Mouse (Mus musculus) heart, adult 11 months (tissue): ENCODE measurements at regions not wholly inside any gene's neighbourhood (a gene's known extent, or its start where the extent isn't known, plus 50 kb on each side); places are given as distances from the start of the nearest gene placed in this dataset.

Source experiments
- DNase-seq: peaks from one replicate; pipeline ENCODE4 v3.0.0; 2022

DNA sequence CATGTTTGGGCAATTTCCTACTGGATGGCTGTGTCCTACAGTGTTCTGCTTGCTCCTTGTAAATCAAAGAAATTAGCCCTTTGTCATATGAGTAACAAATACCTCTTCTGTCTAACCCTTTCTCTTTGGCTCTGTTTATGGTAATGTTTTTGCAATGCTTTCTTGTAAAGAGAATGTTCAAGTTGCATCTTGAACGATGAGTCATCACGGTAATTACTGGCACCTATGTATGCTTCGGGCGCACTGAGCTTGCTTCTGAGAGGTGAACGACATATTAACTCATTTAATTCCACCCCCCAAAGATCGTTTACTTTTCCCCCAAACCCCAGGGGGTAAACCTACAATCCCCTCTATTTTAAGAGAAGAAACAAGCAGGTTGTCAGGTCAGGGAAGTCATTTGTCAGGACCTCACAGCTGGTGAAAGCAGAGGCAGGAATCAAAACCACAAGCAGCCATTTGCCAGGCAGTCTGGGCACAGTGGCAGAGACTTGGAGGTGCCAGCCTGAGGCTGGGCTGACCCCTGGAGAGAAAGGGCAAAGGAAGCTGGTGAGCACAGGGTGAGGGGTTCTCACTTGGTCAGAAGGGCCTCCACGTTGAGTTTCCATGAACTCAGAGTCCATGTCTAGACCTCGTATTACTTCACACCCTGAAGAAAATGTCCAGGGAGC lies 87.6 kb upstream of the Atp1a1 start:
- DNase-seq: no peak

DNA sequence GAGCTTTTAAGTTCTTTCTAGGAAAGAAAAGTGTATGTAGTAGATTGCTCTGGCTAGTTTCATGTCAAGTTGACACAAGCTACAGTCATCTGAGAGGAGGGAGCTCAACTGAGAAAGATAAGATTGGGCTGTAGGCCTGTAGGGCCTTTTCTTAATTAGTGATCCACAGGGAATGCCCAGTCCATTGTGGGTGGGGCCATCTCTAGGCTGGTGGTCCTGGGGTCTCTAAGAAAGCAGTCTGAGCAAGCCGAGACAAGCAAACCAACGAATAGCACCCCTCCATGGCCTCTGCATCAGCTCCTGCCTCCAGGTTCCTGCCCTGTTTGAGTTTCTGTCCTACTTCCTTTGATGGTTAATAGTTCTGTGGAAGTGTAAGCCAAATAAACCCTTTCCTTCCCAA lies 86.3 kb upstream of the Atp1a1 start:
- DNase-seq: no peak

DNA sequence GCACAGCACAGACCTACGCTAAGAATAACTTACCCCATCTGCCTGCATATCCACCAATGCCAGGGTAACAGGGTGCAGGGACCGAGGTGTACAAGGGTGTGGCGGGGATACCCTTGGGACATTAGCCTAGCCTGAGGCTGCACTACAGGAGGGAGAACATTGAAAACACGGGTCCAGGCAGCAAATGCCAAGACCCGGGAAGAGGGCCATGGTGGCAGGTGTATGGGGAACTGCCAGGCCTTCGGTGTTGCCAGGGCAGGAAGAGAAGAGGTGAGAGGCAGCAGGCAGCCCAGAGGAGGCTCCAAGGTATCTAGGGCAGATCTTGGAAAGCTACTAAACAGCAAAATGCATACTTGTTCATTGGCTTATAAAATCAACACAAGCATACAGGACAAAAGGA lies 85.7 kb upstream of the Atp1a1 start:
- DNase-seq: no peak

DNA sequence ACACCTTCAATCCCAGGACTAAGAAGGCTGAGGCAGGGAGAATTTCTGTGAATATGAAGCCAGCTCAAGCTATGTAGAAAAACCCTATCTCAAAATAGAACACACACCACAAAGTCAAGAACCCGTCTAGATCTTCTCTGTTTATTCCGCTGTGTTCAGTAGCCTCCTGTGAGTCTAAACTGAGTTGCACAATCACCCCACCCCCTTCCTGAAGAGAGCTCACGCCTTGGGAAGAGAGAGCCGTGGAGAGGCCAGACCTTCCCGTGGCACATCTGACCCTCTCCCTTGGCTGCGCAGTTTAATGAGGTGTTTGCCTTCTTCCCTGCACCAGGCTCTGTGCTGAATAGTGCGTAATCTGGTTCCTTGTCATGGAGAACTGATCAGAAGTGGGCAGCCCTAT lies 80.7 kb upstream of the Atp1a1 start:
- DNase-seq: no peak

DNA sequence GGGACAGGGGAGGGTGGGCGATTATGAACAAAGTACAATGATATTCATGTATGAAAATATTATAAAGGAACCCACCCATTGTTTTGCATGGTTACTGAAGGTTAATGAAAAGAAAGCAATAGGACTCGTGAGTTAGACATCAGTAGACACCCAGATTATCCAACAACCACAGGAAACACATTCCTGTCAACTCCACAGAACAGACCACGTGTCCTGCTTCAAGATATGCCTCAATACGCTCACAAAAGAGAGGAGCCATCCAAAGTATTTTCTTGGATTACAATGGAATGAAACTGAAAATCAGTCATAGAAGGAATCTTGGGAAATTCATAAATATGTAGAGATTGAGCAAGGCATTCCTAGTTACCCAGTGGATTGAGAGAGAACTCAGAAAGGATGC lies 68.5 kb upstream of the Atp1a1 start:
- no peak for DNase-seq

DNA sequence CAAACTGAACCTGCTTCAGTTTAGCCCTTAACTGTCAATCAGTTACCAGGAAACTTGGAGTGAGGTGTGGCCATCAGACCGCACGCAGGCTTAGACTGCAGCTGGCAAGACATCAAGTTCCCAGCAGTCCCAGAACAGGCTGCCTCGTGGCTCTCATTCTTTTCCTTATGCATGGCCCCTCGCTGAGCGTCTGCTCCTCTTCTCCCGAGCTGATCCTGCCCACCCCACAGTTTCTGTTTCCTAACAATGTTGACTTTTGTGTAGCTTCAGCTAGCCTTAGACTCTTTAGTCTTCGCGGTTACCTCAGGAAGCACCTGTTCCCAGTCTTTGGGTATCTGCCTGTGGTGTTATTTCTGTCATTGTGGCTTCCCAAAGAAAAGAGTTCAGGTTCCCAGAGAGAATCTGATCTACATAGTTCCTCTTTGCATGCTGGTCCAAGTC lies 66.1 kb upstream of the Atp1a1 start:
- DNase-seq: no peak

DNA sequence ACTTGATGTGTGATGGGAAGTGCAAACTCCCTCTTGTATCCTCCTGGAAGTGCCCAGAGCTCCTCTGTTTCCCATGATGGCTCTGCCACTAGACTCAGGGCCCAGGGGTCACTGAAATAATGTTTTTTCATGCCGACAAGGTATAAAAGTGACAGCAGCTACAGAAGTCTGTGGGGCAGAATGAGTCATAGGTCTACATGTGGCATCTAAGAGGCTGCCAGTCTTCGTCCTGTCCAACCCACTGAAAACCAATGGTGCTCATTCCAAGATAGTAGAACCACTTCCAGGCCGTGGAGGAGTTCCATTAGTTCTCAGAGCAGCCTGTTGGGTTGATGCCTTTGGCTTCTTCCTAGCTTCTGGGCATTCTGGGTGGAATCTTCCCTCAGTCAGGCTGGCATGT lies 65.3 kb upstream of the Atp1a1 start:
- no peak for DNase-seq

DNA sequence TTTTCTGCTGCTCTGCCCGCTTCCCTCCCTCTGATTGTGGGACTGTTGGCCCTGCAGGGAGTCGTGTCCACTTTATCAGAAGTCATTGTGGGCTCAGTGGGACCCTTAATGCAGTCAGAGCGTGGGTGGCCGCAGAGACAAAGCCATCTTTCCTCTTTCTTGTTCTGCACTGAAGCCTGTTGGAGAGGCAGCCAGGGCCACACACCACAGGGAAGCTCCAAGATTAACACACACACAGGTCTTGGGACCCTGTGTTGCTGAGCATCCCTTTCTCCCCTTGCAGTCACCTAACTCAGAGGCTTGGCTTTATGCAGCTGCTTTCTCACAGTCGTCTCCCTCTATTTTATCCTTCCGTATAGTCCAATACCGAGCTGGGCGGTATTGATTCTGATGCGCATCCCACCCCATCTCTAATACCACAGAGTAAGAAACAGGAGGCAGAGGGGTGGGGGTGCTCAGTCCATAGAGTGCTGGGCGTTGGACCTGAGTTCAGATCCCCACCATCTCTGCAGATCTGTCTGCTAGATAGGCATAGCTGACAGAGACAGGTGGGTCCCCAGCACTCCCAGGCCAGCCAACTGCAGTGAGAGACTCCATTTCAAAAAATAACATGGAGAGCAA lies 63.4 kb upstream of the Atp1a1 start:
- DNase-seq: no peak

DNA sequence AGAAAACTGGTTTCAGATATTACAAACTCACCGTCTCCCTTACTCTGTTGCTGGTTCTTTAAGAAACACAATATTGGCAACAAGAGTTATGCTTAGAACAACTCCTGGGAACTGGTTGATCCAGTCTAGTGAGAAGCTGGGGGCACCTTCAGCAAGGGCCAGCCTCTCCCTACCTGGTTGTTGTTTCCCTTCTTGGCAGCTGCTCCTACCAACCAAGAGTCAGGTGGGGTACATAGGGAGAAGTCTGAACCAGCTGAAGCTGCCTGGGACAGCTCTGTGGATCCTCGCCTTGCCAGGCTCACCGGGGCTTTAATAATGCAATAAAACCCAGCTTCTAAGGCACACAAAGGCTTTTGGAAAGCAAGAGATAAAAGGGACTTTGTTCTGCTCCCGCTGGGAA lies 62.7 kb upstream of the Atp1a1 start:
- no peak for DNase-seq

DNA sequence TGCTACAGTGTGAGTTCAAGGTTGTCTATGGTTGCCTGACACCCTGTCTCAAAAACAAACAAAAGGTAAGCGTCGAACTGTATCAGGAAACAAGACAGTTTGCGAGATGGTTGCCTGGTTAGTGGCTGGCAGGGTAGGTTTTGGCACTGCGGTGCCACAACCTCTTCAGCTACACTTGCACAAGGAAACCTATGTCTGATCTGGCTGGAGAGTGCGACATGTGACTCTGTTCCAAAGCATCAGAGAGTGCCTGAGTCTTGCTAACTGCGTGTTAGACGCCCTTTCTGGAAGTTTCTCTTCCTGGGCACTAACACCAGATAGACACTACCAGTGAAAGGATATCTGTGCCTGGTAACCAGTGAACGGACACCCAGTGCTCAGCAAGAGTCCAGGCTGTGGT lies 62.1 kb upstream of the Atp1a1 start:
- no peak for DNase-seq

DNA sequence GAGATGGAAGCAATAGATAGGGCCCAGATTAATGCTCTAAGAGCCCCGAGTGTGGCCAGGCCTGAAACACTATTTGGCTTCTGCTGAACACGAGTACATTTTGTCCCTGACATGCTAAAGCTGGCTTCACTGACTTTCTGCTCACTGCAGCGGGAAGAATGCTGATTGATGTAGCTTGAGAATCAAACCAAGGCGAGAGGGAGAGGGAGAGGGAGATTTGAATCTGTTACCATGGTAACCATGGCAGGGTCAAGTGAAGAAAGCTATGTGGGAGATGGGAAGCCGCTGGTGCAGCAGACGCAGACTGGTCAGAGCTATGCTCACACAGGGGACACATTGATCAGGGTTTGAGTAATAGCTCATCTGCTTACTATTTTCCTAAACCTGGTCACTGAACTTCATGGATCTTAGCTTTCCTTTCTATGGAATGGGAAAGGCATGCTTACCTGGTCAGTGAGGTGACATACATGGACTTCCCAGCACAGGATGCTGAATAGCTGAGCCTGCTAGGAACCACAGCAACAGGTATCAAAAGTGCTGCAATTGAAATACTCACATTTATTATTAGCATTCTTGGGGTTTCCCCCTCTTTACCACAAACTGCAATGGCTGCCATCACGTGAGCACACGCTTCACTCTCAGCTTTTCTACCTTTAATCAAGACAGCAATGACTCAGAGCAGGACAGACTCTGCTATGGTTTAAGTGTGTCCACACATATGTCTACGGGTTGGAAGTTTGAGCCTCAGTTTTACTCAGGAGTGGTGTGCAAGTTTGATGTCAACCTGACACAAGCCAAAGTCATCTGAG lies 56.9 kb upstream of the Atp1a1 start:
- DNase-seq: no peak

DNA sequence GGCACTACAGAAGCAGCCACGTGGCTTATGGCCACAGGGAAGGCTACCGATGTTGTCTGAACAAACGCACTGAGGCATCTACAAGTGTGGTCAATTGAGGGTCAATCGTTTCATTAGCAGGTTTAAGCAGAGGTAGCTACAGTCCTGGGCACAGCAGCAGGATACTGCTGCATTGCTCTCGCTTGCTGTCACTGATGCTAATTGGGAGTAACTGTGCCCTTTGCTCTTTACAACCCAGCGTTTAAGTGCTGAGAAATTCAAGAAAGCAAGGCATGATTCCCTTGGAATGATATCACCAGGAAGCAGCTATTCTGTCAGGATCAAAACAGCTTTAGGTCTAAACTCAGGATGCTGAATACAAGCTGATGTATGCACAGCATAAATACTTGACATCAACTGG lies 56.2 kb upstream of the Atp1a1 start:
- no peak for DNase-seq

DNA sequence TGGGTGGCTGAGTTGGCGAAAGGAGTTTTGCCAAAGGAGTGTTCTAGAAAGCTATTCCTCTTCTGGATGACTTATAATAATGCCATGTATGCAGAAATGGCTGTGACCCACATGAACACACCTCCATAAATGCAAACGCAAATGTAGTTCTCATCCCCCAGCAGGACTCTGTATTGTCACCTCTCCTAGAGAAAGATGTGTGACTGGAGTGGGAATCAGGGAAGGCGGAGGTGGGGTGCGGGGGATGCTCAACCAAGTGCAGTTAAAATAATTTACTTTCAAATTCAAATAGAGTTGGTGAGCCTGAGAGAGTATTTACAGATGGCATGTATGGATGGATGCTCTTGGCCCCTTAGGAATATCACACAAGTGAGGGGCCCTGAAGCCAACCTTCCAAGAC lies 55.7 kb upstream of the Atp1a1 start:
- DNase-seq: no peak

DNA sequence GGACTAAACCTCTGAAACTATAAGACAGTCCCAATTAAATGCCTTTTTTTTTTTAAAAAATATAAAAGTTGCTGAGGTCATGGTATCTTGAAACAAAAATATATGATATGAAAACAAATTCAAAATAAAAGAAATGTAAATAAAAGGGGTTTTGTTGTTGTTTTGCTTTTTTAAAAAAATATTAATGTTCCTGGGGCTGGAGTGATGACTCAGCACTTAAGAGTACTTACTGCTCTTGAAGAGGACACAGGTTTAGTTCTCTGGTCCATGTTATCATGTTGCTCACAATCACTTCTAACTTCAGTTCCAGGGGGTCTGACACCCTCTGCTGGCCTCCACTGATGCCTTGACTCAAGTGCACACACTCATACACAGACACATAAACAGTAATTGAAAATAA lies 53.5 kb upstream of the Atp1a1 start:
- DNase-seq: no peak

DNA sequence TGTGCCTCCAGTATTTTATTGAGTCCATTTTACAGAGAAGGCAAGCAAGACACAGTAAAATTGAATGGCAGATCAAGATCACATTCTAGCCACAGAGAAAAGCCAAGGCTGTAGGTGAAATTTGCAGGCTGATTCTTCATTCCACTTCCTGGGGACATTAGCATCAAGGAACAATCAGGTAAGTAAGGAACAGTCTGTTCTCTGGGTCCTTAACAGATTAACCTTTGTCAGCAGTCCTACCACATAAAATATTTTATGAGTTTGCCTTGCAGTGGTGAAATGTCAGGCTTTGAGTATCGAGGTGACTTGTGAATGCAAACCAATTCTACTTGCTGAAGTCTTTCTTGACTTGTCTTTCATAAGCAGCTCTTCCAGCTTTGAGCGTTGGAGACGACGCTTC lies 50.2 kb upstream of the Atp1a1 start:
- DNase-seq: no peak
